Mouse (Mus musculus): ENCODE results near the gene Gm3099. TPM values are rescaled to one million over a fixed set of nuclear protein-coding genes. Genes with fewer than 3 reads are reported as not detected.
"Not testable (repeated sequence)": the region's sequence is repeated elsewhere in the genome, so short reads cannot be mapped to it uniquely, and the experiment has no call there.

Gm3099 gene
- 0.14 TPM in 1 of 2 replicates, not detected in the other for polyA plus RNA-seq (2015; fragmentation: Nextera tagmentation; extraction: Ambion mirVana)

DNA sequence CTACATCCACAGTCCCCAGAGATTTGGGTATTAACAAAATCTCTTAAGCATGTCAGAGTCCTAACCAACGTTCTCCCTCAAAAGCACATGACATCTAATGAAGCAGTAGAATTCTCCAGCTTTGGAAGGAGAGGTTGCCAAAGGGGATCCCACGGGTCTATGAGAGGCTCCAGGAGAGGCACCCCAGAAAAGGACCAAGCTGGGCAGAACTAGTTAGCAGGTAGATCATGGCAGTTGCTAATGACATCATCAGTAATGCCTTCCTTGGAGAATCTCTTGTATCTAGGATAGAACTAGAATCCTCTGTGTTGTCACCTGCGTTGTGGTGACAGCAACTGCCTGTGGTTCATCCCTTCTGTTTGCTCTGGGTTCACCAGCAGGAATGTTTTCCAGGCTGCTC is at the start of gene Gm3099:
Gene Gm3099 (plus strand): TSS at position 301 of the 400 bp plus-strand sequence.
- H3K9me3 ChIP-seq; H3K4me3 ChIP-seq; H3K27me3 ChIP-seq; H3K27ac ChIP-seq (replicated peaks); H3K9ac ChIP-seq; H3K4me2 ChIP-seq; H3K36me3 ChIP-seq; H3K4me1 ChIP-seq (replicated peaks); ATAC-seq (ENCODE audit: low FRiP score, low read depth): not testable (repeated sequence)
- WGBS, result 61% methylated on average over 2 of the region's 3 CpGs

DNA sequence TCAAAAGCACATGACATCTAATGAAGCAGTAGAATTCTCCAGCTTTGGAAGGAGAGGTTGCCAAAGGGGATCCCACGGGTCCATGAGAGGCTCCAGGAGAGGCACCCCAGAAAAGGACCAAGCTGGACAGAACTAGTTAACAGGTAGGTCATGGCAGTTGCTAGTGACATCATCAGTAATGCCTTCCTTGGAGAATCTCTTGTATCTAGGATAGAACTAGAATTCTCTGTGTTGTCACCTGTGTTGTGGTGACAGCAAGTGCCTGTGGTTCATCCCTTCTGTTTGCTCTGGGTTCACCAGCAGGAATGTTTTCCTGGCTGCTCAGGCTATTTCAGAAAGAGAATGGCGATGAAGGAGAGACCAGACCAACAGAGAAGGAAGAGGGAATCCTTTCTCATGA is 34.9 kb upstream of the Gm3099 start, which contains the start of gene Gm3095:
Gene Gm3095 (plus strand): TSS at position 301 of the 400 bp plus-strand sequence.
- H3K4me3 ChIP-seq; ATAC-seq (ENCODE audit: low FRiP score, low read depth); H3K9ac ChIP-seq; H3K36me3 ChIP-seq; H3K4me2 ChIP-seq; H3K4me1 ChIP-seq (replicated peaks); H3K27ac ChIP-seq (replicated peaks); H3K27me3 ChIP-seq; H3K9me3 ChIP-seq: not testable (repeated sequence)
- no CpG with 5 or more reads among the region's 2 CpGs for WGBS

DNA sequence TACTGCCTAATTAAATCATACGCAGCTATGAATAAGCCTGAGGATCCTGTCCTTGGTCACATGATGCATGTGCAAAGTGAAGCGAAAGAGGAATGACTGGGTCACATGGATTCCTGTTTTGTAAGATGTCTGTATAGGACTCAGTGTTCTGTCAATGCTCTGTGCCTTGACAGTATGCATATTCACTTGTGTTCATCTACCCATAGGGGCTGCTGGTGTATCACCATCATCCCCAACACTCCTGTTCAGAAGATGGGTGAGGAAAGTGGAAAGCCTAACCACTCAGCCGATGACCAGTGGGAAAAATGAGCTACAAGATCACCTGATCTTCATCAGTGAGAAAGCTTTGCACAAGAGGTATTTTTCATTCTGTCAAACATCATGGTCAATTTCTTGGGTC is 25.4 kb downstream of the Gm3099 start, which contains the start of gene Gm5796:
Gene Gm5796 (plus strand): TSS at position 301 of the 400 bp plus-strand sequence.
- not testable (repeated sequence) for H3K36me3 ChIP-seq; H3K27me3 ChIP-seq; H3K9me3 ChIP-seq; H3K4me2 ChIP-seq; ATAC-seq (ENCODE audit: low FRiP score, low read depth); H3K27ac ChIP-seq (replicated peaks); H3K4me1 ChIP-seq (replicated peaks); H3K9ac ChIP-seq; H3K4me3 ChIP-seq
- whole genome bisulfite sequencing, result 100% methylated on average over 1 of the region's 3 CpGs

Other genes starting within 250 kb of the Gm3099 start
- gene Gm3002, start 188.3 kb upstream of the Gm3099 start, polyA plus RNA-seq (2015; fragmentation: Nextera tagmentation; extraction: Ambion mirVana), result 4.2 and 4.6 TPM in 2 replicates
- 0.93 TPM in 1 of 2 replicates, not detected in the other for gene Gm3033, start 152.1 kb upstream of the Gm3099 start, polyA plus RNA-seq (2015; fragmentation: Nextera tagmentation; extraction: Ambion mirVana)
- 0.21 TPM in 1 of 2 replicates, not detected in the other for gene Gm2916, start 114.2 kb upstream of the Gm3099 start, polyA plus RNA-seq (2015; fragmentation: Nextera tagmentation; extraction: Ambion mirVana)
- 0.21 TPM in 1 of 2 replicates, not detected in the other for gene Gm3029, start 66.6 kb upstream of the Gm3099 start, polyA plus RNA-seq (2015; fragmentation: Nextera tagmentation; extraction: Ambion mirVana)
- gene Gm3095, start 34.8 kb upstream of the Gm3099 start, polyA plus RNA-seq (2015; fragmentation: Nextera tagmentation; extraction: Ambion mirVana), result 0.60 and 1.8 TPM in 2 replicates
- gene Gm5796, start 25.5 kb downstream of the Gm3099 start, polyA plus RNA-seq (2015; fragmentation: Nextera tagmentation; extraction: Ambion mirVana), result 2.9 and 4.1 TPM in 2 replicates
- gene Gm3115, start 85.7 kb downstream of the Gm3099 start, polyA plus RNA-seq (2015; fragmentation: Nextera tagmentation; extraction: Ambion mirVana), result not detected in 2 replicates
- gene Gm8108, start 112.1 kb downstream of the Gm3099 start, polyA plus RNA-seq (2015; fragmentation: Nextera tagmentation; extraction: Ambion mirVana), result 3.1 and 4.7 TPM in 2 replicates
- not detected in 2 replicates for gene Gm3127, start 166.6 kb downstream of the Gm3099 start, polyA plus RNA-seq (2015; fragmentation: Nextera tagmentation; extraction: Ambion mirVana)
- 9.2 and 10.3 TPM in 2 replicates for gene Gm2974, start 184.2 kb downstream of the Gm3099 start, polyA plus RNA-seq (2015; fragmentation: Nextera tagmentation; extraction: Ambion mirVana)

All from hindbrain, embryonic 15.5 days (tissue).